Mouse (Mus musculus) spleen, embryonic (tissue): ENCODE results near the gene Wdr35.

Source experiments
- CTCF ChIA-PET: fragments of 350-600 bp; sonication (Branson Sonifier 250); formaldehyde crosslinking; loops from one replicate; lab custom pipeline; 2022; lab: Charles Lee

Gene Wdr35

DNA sequence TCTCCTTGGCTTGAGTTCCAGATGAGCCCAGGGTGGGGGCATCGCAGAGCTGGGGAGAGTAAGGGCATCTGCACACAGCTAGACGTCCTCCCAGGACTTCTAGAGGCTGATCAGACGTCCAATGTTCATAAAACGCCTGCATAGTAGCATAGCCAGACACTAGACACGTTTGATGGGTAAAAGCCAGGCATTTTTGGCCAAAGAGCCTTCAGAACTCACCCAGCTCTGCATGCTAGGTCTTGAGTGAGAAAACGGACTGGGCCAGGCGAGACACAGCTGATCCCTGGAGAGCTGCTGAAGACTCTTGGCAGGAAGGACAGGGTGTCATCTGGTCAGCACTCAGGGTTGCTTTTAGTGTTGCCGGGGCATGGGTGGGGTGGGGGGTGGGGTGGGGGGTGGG, 74.4 kb downstream of the Wdr35 start:
- CTCF ChIA-PET: no interaction called here

DNA sequence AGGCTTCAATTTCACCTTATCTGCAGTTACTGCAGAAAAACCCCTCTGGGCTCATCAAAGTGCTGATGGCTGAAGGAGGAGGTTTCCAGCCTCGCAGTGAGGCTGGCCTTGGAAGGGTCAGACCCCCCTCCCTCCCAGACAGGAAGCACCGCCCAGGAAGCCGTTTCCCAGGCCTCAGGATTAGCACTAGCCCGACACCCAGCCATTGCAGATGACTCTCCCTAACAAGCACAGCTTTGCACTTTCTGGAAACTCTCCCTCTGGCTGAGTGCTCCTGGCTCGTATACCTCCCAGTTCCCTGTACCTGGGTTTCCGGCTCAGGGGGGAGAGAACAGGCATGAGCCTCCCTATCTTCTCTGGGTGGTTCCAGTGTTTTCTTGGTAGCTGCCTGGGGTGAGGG, 77.1 kb downstream of the Wdr35 start:
- CTCF ChIA-PET: no interaction called here

DNA sequence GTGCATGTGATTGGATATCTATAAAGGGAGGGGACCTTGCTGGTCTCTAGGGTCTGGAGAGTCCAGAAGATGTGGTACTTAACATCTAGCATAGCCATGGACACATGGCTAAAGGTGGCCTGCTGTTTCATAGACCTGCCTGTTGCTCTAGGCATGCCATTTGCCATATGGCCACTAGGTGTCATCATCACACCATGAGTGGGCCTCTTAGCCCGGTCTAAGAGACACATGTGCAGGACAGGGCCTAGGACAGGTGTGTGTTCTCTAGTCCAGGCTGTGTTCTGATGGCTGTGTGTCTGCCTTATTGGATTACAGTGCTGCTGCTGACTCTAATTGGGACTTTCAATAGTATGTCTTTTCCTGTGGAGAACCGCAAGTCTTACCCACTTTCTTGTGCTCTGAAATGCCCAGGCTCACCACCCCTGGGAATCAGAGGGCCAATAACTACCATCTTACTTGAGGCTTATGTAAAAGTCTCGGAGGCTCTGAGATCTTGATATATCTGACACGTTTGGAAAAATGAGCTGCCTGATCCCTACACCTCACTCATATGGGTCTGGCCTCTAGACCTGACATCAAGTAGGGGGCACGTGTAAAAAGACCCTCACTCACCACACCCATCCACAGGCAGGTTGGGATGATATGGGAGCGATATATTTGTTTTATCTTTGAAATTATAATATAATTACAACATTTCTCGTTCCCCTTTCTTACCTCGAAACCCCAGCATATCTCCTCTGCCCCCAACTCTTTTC, 78.6 kb downstream of the Wdr35 start:
- CTCF ChIA-PET: interaction anchor here (0.6 kb wide), 1 partner anchor 1385 kb away, joined by 3 read pairs; no protein-coding TSS in a partner anchor

DNA sequence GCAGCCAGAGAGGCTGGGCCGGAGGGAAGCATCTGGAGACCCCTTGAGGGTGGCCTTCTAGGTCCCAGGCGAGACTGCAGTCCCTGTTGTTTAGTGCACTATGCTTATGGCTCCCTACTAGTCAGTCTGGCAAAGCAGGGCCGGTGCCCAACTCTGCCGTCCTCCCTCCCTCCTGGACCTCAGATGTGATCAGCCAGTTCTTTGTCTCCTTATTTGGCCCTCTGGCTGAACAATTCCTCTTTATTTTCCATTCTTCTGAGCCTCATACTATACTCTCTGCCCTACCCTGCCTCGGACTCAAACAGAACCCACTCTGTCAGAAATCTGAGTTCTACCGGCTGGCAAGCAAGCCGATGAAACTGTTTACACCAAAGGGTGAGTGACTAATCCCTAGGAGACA, 79.7 kb downstream of the Wdr35 start:
- CTCF ChIA-PET: no interaction called here

DNA sequence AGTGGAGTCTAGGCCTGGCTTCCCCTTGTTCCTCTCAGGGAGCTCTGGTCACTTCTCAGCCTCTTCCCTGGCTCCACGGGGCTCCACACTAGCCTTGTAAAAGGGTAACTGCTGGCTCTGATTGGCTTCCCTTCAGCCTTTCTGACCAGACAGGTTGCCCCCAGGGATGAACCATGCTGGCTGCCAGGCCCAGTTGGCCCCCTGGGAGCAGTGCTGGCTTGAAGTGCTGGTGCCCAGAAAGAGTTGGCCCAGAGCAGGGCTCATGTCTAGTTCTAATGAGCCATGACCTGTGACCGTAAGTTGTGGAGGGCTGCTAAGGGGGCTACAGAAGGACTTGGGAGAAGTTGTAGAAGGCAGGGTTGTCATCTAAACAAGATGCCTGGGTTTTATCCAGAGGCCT, 80.3 kb downstream of the Wdr35 start:
- CTCF ChIA-PET: interaction anchor here (0.6 kb wide), 1 partner anchor 1384 kb away, joined by 3 read pairs; no protein-coding TSS in a partner anchor

DNA sequence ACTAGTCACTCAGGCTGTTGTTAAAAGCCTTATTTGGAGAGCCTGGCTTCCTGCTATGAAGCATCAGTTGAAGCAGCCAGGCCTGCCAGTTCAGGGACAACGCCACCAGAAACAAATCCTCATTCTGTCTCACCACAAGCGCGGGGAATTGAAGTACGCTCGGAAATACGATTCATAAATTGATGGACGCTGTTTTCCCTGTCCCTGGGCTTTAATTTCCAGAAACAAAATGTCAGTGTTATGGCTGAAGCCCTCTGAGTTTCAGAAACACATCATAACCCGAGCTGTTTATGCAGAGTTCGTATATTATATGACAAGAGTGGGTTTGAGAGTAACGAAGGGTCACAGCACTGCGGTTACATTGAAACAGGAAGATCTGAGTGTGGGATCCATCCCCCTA, 81.6 kb downstream of the Wdr35 start:
- CTCF ChIA-PET: no interaction called here

DNA sequence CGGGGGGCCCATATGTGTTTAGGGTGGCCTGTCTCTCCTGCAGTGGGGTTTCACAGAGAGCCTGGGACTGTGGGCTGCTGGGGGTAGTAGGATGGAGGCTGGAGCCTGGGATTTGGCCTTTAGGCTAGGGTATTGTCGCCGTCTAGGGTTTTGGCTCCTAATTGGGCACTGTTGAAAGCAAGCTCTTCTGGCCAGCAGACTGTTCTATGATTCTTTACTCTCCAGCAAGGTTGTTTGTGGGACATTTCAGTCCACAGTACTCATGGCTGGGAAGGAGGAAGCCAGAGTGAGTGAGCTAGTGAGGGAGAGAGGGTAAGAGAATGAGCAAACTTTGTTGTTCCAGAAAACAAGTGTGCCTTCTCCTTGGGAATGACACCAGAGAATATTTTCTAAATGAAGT, 85.8 kb downstream of the Wdr35 start:
- CTCF ChIA-PET: no interaction called here

DNA sequence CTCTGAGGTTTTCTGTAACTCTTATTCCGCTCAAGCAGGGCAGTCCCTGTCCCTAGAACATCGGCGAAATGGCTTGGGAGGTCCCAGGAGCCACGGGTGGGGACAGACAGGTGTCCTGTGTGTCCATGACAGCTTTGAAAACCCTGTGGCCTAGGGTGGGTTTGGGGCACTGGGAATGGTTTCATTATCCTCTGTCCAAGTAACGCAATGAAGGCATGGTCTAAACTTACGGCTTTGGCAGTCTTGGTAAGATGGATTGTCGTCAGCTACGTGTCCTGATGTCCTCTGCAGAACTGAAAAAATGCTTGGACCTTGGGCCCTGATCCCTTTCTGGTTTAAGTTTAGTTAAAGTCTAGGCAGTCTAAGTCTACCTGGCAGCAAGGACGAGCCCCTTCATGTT, 86.3 kb downstream of the Wdr35 start:
- CTCF ChIA-PET: no interaction called here

DNA sequence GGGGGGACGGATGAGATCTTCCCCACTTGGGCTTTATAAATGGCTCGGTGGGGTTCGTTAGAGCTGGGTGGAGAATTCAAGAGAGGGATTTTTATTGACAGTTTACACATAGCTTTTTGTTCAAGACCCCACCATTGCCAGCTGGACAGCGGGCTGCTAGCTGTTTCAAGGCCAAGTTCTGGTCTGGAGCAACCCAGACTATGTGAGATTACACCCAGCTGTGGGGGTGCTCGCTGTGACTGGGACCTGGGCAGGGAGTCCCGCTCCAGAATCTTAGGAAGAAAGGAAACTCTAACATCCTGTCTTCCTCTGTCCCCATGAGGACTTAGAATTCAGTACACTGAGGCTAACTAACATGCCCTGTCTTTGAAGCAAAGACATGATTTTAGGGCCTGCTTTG, 89.9 kb downstream of the Wdr35 start:
- CTCF ChIA-PET: no interaction called here

DNA sequence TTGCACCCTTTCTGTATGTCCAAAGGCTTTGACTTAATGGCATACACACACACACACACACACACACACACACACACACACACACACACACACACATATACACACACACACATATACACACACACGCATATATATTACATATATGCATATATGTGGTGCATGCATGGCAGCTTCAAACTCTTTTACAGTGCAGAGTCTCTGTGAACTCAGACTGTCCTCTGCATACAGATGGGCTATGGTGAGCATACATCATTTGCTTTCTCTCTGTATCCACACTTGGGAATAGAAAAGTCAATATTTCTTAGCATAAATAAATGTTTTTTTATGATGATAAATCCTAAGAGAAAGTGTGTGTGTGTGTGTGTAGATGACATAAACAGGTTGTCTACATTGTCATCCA, 97.4 kb downstream of the Wdr35 start:
- CTCF ChIA-PET: no interaction called here

DNA sequence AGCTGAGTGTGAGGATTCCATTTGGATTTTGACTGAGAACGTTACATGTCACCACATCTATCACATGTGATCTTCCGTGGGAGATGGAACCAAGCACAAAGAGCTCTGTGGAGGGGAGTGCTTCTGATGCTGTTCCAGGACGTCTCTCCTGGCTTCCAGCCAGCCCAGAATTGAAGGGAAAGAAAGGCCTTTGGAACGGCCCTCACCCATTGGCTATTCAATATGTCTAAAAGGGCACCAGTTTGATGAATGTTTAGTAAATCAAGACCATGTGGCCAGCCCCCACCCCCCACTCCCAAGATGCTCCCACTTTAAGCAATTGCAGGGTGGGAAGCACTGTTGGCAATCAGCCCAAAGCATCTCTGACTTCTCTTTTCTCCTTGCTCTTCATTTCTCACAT, 97.8 kb downstream of the Wdr35 start:
- CTCF ChIA-PET: no interaction called here

DNA sequence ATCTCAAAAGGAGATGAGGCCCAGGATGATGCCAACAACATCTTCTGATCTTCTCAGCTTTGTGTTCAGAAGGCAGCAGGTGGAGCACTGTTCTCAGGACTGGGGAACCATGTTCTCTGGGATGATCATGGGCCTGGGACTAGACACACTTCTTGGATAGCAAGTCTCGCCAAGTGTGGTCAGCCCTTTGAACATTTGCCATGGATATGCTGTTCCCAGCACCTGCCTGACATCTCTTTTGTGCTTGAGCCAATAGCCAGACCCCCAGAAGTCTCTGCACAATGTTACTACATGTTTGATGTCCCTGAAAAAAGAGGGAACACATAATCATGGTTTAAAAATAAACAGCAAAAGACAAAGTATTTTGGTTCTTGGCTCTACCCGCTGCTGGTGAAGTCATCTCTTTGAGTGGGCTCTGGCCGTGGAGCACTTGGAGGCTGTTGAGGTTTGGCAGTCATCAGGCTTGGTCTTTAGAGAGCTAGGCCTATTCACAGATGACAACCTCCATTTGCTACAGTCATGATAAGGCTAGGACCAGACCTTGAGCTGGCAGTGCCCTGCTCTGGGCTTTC, 103.9 kb downstream of the Wdr35 start:
- CTCF ChIA-PET: no interaction called here
